Mouse (Mus musculus): ENCODE measurements around the gene Rin3. TPM values are rescaled to one million over a fixed set of nuclear protein-coding genes. Genes with fewer than 3 reads are reported as not detected.

Rin3 gene
- polyA plus RNA-seq, 1 experiment: 16.7 TPM

GRCm38 (mm10) chr12:102302831-102303351, 20.0 kb downstream of the Rin3 start:
- Histone ChIP-seq H3K27me3 (ENCODE audit: control insufficient read depth, insufficient read depth, insufficient read length) (no peaks in the 10 kb centered on the region), H3K79me2 (ENCODE audit: control insufficient read depth, insufficient read depth) (peaks cover 60% of the 10 kb centered on the region), H3K79me3 (ENCODE audit: low read depth) (peaks cover 26% of the 10 kb centered on the region), H3ac (ENCODE audit: control insufficient read depth, insufficient read length, low read depth) (no peak overlapping the region), H3K36me3 (ENCODE audit: control insufficient read depth, insufficient read depth) (no peaks in the 10 kb centered on the region), H3K4me3 (ENCODE audit: insufficient read depth, poor library complexity, severe bottlenecking) (no peak overlapping the region)
- TF ChIP-seq USF1 (IDR thresholded peaks at IDR 0.05; ENCODE audit: low read depth): no peak
- TF ChIP-seq MYOD1 (IDR thresholded peaks at IDR 0.05; ENCODE audit: control insufficient read depth, insufficient read length, low read depth): peak; percentile 75

GRCm38 (mm10) chr12:102303867-102304266, 21.0 kb downstream of the Rin3 start:
- TF ChIP-seq MYOG (IDR thresholded peaks at IDR 0.05; ENCODE audit: control insufficient read depth, extremely low read depth, insufficient read length) (no peak), MAX (IDR thresholded peaks at IDR 0.05) (no peak), CTCF (IDR thresholded peaks at IDR 0.05; ENCODE audit: control insufficient read depth, insufficient read depth, insufficient read length) (no peak), CEBPB (IDR thresholded peaks at IDR 0.05; ENCODE audit: low read depth) (no peak), USF1 (IDR thresholded peaks at IDR 0.05; ENCODE audit: low read depth) (no peak), FOSL1 (IDR thresholded peaks at IDR 0.05; ENCODE audit: insufficient read depth, low read length, poor library complexity, severe bottlenecking) (no peak), MYOD1 (IDR thresholded peaks at IDR 0.05; ENCODE audit: control insufficient read depth, insufficient read length, low read depth) (no peak)
- Histone ChIP-seq H3K79me3 (ENCODE audit: low read depth) (peaks cover 23% of the 10 kb centered on the region), H3ac (ENCODE audit: control insufficient read depth, insufficient read length, low read depth) (no peak overlapping the region), H3K4me3 (ENCODE audit: insufficient read depth, poor library complexity, severe bottlenecking) (no peak overlapping the region), H3K27me3 (ENCODE audit: control insufficient read depth, insufficient read depth, insufficient read length) (no peaks in the 10 kb centered on the region), H3K79me2 (ENCODE audit: control insufficient read depth, insufficient read depth) (peaks cover 65% of the 10 kb centered on the region), H3K36me3 (ENCODE audit: control insufficient read depth, insufficient read depth) (peaks cover 1% of the 10 kb centered on the region)

- H3K36me3 ChIP-seq (ENCODE audit: control insufficient read depth, insufficient read depth): peaks cover 13% of the 10 kb centered on the region
- no peak overlapping the region for H3ac ChIP-seq (ENCODE audit: control insufficient read depth, insufficient read length, low read depth)
- no peak overlapping the region for H3K4me3 ChIP-seq (ENCODE audit: insufficient read depth, poor library complexity, severe bottlenecking)
- H3K79me3 ChIP-seq (ENCODE audit: low read depth): peaks cover 26% of the 10 kb centered on the region
- H3K79me2 ChIP-seq (ENCODE audit: control insufficient read depth, insufficient read depth): peaks cover 67% of the 10 kb centered on the region
- no peaks in the 10 kb centered on the region for H3K27me3 ChIP-seq (ENCODE audit: control insufficient read depth, insufficient read depth, insufficient read length)
- TF ChIP-seq USF1 (IDR thresholded peaks at IDR 0.05; ENCODE audit: low read depth): no peak
- no peak for TF ChIP-seq CTCF (IDR thresholded peaks at IDR 0.05; ENCODE audit: control insufficient read depth, insufficient read depth, insufficient read length)
- no peak for TF ChIP-seq CEBPB (IDR thresholded peaks at IDR 0.05; ENCODE audit: low read depth)
Measured at GRCm38 (mm10) chr12:102305069-102305836, 22.4 kb downstream of the Rin3 start.

GRCm38 (mm10) chr12:102308001-102308456, 25.2 kb downstream of the Rin3 start:
- TF ChIP-seq CTCF (IDR thresholded peaks at IDR 0.05; ENCODE audit: control insufficient read depth, insufficient read depth, insufficient read length) (no peak), USF1 (IDR thresholded peaks at IDR 0.05; ENCODE audit: low read depth) (no peak), MAX (IDR thresholded peaks at IDR 0.05) (no peak), FOSL1 (IDR thresholded peaks at IDR 0.05; ENCODE audit: insufficient read depth, low read length, poor library complexity, severe bottlenecking) (no peak), MYOG (IDR thresholded peaks at IDR 0.05; ENCODE audit: control insufficient read depth, extremely low read depth, insufficient read length) (no peak), CEBPB (IDR thresholded peaks at IDR 0.05; ENCODE audit: low read depth) (no peak), MYOD1 (IDR thresholded peaks at IDR 0.05; ENCODE audit: control insufficient read depth, insufficient read length, low read depth) (no peak)
- Histone ChIP-seq H3ac (ENCODE audit: control insufficient read depth, insufficient read length, low read depth) (no peak overlapping the region), H3K36me3 (ENCODE audit: control insufficient read depth, insufficient read depth) (peaks cover 21% of the 10 kb centered on the region), H3K4me3 (ENCODE audit: insufficient read depth, poor library complexity, severe bottlenecking) (no peak overlapping the region), H3K79me2 (ENCODE audit: control insufficient read depth, insufficient read depth) (peaks cover 77% of the 10 kb centered on the region), H3K27me3 (ENCODE audit: control insufficient read depth, insufficient read depth, insufficient read length) (no peaks in the 10 kb centered on the region), H3K79me3 (ENCODE audit: low read depth) (peaks cover 32% of the 10 kb centered on the region)

GRCm38 (mm10) chr12:102308457-102309011, 25.7 kb downstream of the Rin3 start:
- Histone ChIP-seq H3K36me3 (ENCODE audit: control insufficient read depth, insufficient read depth) (peaks cover 21% of the 10 kb centered on the region), H3K79me3 (ENCODE audit: low read depth) (peaks cover 32% of the 10 kb centered on the region), H3K27me3 (ENCODE audit: control insufficient read depth, insufficient read depth, insufficient read length) (no peaks in the 10 kb centered on the region), H3K79me2 (ENCODE audit: control insufficient read depth, insufficient read depth) (peaks cover 77% of the 10 kb centered on the region), H3K4me3 (ENCODE audit: insufficient read depth, poor library complexity, severe bottlenecking) (no peak overlapping the region), H3ac (ENCODE audit: control insufficient read depth, insufficient read length, low read depth) (no peak overlapping the region)
- no peak for TF ChIP-seq USF1 (IDR thresholded peaks at IDR 0.05; ENCODE audit: low read depth)
- no peak for TF ChIP-seq MYOD1 (IDR thresholded peaks at IDR 0.05; ENCODE audit: control insufficient read depth, insufficient read length, low read depth)
- TF ChIP-seq MAX (IDR thresholded peaks at IDR 0.05): no peak
- TF ChIP-seq MYOG (IDR thresholded peaks at IDR 0.05; ENCODE audit: control insufficient read depth, extremely low read depth, insufficient read length): no peak
- no peak for TF ChIP-seq CEBPB (IDR thresholded peaks at IDR 0.05; ENCODE audit: low read depth)
- TF ChIP-seq CTCF (IDR thresholded peaks at IDR 0.05; ENCODE audit: control insufficient read depth, insufficient read depth, insufficient read length): no peak
- TF ChIP-seq FOSL1 (IDR thresholded peaks at IDR 0.05; ENCODE audit: insufficient read depth, low read length, poor library complexity, severe bottlenecking): no peak
